Mouse (Mus musculus) CD8-positive naive resting alpha-beta T cell, adult 57 days (primary cell): Measurements from ENCODE around the gene Clcn5. TPM values are rescaled to one million over a fixed set of nuclear protein-coding genes. Genes with fewer than 3 reads are reported as not detected.

ENCODE experiments used
- total RNA-seq: library from RNA; stranded (reverse); gene quantifications from one replicate; pipeline ENCODE4 v1.2.4, GENCODE M21; 2023

Clcn5 gene
- total RNA-seq: 11.7 TPM

GRCm38 (mm10) chrX:7319089-7319721, at the start of gene Clcn5:
Gene Clcn5, minus strand, starts transcription at chrX:7319358.

Other genes starting within 250 kb of the Clcn5 start
- gene Usp27x, start 56.5 kb upstream of the Clcn5 start, total RNA-seq: 0.67 TPM